Mouse (Mus musculus) kidney, postnatal 0 days (tissue): ENCODE measurements around the gene Gm29427. TPM values are rescaled to one million over a fixed set of nuclear protein-coding genes. Genes with fewer than 3 reads are reported as not detected.

Source experiments
- ATAC-seq: fragments of 200-750 bp; cut with Nextera tagmentation; replicated peaks from 2 replicates; pipeline ENCODE4 v1.8.0; 2017; ENCODE audit warnings: low read depth, moderate number of reproducible peaks, moderate TSS enrichment, moderate library complexity; ENCODE audit not compliant: low FRiP score
- DNase-seq: peaks from one replicate; pipeline ENCODE4 v3.0.0-alpha.2; 2016; ENCODE audit warnings: low spot score
- H3K27ac ChIP-seq: fragments of 300-500 bp; sonication (generic); 2 replicates; pipeline ENCODE4 v1.5.1; 2014; ENCODE audit warnings: mild to moderate bottlenecking
- H3K27me3 ChIP-seq: fragments of 300-500 bp; sonication (generic); 2 replicates; pipeline ENCODE4 v1.6.1; 2014; ENCODE audit warnings: low read length, mixed read lengths; ENCODE audit not compliant: insufficient read depth
- H3K36me3 ChIP-seq: fragments of 300-500 bp; sonication (generic); 2 replicates; pipeline ENCODE4 v1.6.1; 2014; ENCODE audit warnings: low read length, mixed read lengths; ENCODE audit not compliant: insufficient read depth
- H3K4me1 ChIP-seq: fragments of 300-500 bp; sonication (generic); replicated peaks from 2 replicates; pipeline ENCODE4 v1.6.1; 2014; ENCODE audit warnings: antibody characterized with exemption, low read length, mixed read lengths; ENCODE audit not compliant: insufficient read depth
- H3K4me2 ChIP-seq: fragments of 300-500 bp; sonication (generic); 2 replicates; pipeline ENCODE4 v1.6.1; 2014; ENCODE audit warnings: mild to moderate bottlenecking, low read length, moderate library complexity, mixed read lengths
- H3K4me3 ChIP-seq: fragments of 300-500 bp; sonication (generic); replicated peaks from 2 replicates; pipeline ENCODE4 v1.5.1; 2014; ENCODE audit warnings: low read depth, low read length
- H3K9ac ChIP-seq: fragments of 300-500 bp; sonication (generic); 2 replicates; pipeline ENCODE4 v1.6.1; 2014; ENCODE audit warnings: low read depth, low read length
- H3K9me3 ChIP-seq: fragments of 300-500 bp; sonication (generic); replicated peaks from 2 replicates; pipeline ENCODE4 v1.6.1; 2016; ENCODE audit warnings: low read length, inconsistent platforms, mixed read lengths
- CTCF ChIP-seq: IDR thresholded peaks from 2 replicates; pipeline ENCODE4 v1.5.1; 2016; ENCODE audit warnings: antibody characterized with exemption, low read depth, mild to moderate bottlenecking, moderate library complexity
- WGBS: fragments of 180-500 bp; shearing (Covaris S2); extraction: QIAGEN DNeasy Blood & Tissue Kit; methylation state at CpG from one replicate; pipeline ENCODE4 v1.1.7; 2014; 5-methylcytosine and 5-hydroxymethylcytosine counted together
- polyA plus RNA-seq: library from polyadenylated mRNA; unstranded; fragments of >200 nt; fragmentation: Nextera tagmentation; extraction: Ambion mirVana; gene quantifications from 2 replicates; pipeline ENCODE4 v1.2.1, GENCODE M21; 2015

Gm29427 gene
- polyA plus RNA-seq, 1 experiment from 2014 or later: not detected

DNA sequence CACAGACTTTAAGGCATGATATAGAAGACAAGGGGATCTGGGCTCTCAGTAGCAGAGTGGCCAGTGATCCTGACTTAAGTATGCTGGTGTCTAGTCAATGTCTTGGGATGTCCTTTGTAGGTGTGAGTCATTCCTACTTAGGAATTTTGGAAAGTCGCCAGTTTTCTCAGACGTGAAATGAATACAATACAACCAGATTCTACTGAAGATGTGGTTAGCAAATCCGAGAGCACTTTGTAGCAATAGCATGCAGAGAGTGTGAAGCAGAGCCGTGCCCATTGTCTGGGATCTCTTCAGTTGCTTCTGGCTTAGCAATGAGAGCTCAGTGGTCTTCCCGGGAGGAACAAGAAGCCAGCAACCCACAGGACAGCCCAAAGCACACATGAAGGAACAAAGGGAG is 18.9 kb upstream of the Gm29427 start:
- no peak for TF ChIP-seq CTCF
- H3K36me3 ChIP-seq: no peaks in the 10 kb centered on the region
- H3K27me3 ChIP-seq: no peaks in the 10 kb centered on the region
- peak overlapping the region; percentile 28; the same call in 1 of the 2 replicates for H3K4me2 ChIP-seq
- DNase-seq (no peak), ATAC-seq (no peak)
- H3K4me3 ChIP-seq: no peak overlapping the region
- 52% methylated on average over 5 of the region's 5 CpGs for WGBS
- H3K9ac ChIP-seq: no peak overlapping the region
- no peaks in the 10 kb centered on the region for H3K9me3 ChIP-seq
- H3K27ac ChIP-seq: peak overlapping the region; percentile 82
- H3K4me1 ChIP-seq: 0 out of 2 replicates have a peak, but pooled peaks cover 7% of the 10 kb centered on the region

DNA sequence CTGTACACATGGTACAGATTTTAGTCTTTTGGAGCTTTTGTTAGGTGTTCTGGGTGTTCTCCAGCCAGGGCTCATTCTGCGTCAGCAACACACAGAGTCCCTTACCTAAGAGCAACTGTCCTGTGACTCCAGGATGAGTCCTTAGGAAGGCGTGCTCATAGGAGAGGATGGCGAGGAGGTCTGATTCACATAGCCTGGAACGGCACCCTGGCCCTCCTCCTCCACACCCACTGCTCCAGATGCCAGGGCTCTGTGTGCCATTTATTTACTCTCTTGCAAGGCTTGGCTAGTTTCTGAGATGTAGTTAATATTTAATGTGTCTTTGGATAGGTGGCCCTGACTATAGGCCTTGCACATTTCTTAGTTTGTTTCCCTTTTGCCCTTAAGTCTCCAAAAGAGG is 18.1 kb upstream of the Gm29427 start:
- Histone ChIP-seq H3K27ac (peak overlapping the region; percentile 82), H3K4me3 (no peak overlapping the region), H3K27me3 (no peaks in the 10 kb centered on the region), H3K4me1 (0 out of 2 replicates have a peak, but pooled peaks cover 7% of the 10 kb centered on the region), H3K4me2 (peak overlapping the region; percentile 47), H3K9me3 (no peaks in the 10 kb centered on the region), H3K36me3 (no peaks in the 10 kb centered on the region), H3K9ac (peak overlapping the region; percentile 9; the same call in 1 of the 2 replicates)
- TF ChIP-seq CTCF: no peak
- DNase-seq: peak; percentile 65
- ATAC-seq: peak; percentile 68
- 39% methylated on average over 4 of the region's 4 CpGs for WGBS

DNA sequence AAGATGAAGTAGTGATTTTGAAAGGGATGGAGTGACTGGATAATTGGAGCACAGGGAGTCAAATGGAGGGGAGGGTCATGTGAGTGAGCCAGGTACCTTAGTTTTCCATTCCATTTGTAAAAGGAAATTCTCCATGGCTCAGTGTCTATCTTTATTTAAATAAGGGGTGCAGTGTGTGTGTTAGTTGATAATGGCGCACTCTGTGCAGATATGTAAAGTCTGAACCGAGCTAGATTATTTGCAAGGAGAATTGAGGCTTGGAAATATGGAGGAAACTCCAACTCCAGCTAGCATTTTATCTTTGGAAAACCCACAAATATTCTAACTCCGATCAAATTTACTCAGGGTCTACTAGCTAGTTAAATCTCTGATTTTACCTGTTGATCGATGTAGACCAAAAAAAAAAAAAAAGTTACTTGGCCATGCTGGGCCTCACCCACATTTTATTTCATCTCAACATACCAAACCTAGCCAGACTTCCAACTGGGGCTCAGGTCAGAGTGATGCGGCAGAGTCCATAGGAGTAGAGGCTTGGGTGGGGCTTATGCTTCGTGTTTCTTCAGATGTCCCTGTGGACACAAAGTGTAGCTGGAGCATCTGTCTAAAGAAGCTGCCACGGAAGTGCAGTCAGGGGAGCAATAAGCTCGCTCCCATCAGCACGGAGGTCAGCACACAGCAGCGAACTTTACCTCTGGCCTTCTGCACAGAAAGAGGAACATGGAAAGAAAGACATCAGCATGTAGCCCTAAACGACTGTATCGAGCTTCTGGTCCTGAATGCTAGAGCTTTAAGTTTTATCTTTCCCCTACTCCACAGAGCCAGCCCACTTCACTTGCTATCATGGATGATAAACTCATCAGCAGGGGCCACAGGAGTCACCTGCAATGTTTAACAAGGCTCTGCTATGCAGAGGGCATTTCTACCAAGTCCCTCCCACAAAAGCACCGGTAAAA is 17.4 kb upstream of the Gm29427 start:
- Histone ChIP-seq H3K4me2 (peak overlapping the region; percentile 47), H3K27ac (peak overlapping the region; percentile 82), H3K4me3 (peak overlapping the region; percentile 29; the same call in 1 of the 2 replicates), H3K36me3 (no peaks in the 10 kb centered on the region), H3K4me1 (0 out of 2 replicates have a peak, but pooled peaks cover 7% of the 10 kb centered on the region), H3K9ac (no peak overlapping the region), H3K27me3 (no peaks in the 10 kb centered on the region), H3K9me3 (no peaks in the 10 kb centered on the region)
- no peak for DNase-seq
- 69% methylated on average over 13 of the region's 13 CpGs for WGBS
- no peak for TF ChIP-seq CTCF
- no peak for ATAC-seq

DNA sequence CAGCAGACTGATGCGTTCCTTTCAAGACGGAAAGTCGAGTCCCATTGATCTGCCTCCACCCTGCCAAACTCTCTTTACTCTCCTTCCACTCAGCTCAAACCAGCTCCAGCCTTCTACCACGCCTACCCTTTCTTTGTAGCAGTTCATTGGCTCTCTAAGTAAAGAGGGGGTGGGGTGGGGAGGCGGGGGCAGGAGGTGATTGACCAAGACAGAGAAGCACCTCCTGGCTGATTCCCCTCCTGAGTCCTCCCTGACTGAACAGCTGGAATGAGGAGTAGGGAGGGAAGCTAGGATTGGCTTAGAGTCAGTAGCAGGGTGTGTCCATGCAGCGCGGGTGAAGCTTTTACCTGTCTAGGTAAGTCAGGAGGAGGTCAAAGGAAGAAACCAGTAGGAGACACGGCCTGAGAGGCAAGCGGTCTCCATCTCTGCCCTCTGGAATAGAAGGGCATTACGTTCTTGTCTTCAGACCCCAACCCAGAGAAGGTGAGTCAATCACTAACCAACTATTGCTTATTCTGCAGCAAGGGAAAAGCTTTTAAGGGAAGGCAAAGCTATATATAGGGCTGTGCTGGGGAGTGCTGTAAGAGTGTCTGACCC is 16.2 kb upstream of the Gm29427 start, which contains the start of gene AA986860:
Gene AA986860, plus strand, starts transcription at position 236 of the 597 bp plus-strand sequence.
- WGBS: 9% methylated on average over 10 of the region's 10 CpGs
- Histone ChIP-seq H3K4me3 (peak within 1 kb of the TSS; percentile 29), H3K9me3 (no peaks in the 10 kb centered on the region), H3K9ac (no peak within 1 kb of the TSS), H3K4me1 (0 out of 2 replicates have a peak, but pooled peaks cover 7% of the 10 kb centered on the region), H3K4me2 (peak within 1 kb of the TSS; percentile 47), H3K27me3 (no peaks in the 10 kb centered on the region), H3K36me3 (no peaks in the 10 kb centered on the region), H3K27ac (peak within 1 kb of the TSS; percentile 82)
- DNase-seq (peak; percentile 77), ATAC-seq (peak; percentile 94)
- no peak for TF ChIP-seq CTCF

DNA sequence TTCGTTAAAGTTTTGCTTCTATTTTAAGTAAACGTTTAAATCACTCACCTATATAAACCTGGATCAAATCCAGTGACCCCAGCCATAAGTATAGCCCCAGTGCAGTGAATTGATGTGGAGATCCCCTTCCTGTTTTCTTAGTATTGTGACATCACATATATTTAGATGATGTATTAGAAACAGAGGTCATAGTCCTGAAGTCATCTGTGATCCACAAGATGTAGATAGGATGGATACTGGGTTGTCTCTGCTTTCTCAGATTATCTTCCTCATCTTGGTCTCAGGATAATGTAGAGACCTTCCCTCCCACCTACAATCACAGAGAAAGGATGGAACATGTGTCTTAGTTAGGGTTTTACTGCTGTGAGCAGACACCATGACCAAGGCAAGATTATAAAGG is 13.6 kb upstream of the Gm29427 start, which contains the start of gene Pfkfb2:
Gene Pfkfb2, minus strand, starts transcription at position 101 of the 400 bp plus-strand sequence.
- Histone ChIP-seq H3K4me3 (no peak within 1 kb of the TSS), H3K4me2 (no peak within 1 kb of the TSS), H3K36me3 (no peaks in the 10 kb centered on the region), H3K27me3 (no peaks in the 10 kb centered on the region), H3K4me1 (0 out of 2 replicates have a peak, but pooled peaks cover under 1% of the 10 kb centered on the region), H3K9ac (no peak within 1 kb of the TSS), H3K27ac (no peak within 1 kb of the TSS), H3K9me3 (no peaks in the 10 kb centered on the region)
- DNase-seq (no peak), ATAC-seq (no peak)
- WGBS: 68% methylated on average over 2 of the region's 2 CpGs
- TF ChIP-seq CTCF: no peak

DNA sequence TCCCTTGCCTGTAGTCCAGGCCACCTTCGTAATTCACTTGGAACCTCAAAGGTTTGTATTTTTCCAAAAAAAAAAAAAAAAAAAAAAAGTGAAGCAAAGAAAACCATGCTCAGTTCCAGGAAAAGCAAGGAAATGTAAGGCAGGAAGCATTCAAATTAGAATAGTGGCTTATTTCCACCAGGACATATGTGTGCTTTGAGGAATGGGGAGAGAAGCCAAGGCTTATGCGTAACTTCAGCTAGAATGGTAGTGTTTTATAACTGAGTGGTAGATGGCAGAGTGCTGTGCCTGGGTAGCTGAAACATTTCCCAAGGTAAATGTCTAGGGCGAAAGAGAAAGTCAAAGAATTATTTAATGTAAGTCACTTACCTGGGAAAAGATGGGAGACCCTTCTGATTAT is 13.1 kb upstream of the Gm29427 start:
- TF ChIP-seq CTCF: no peak
- Histone ChIP-seq H3K36me3 (no peaks in the 10 kb centered on the region), H3K27me3 (no peaks in the 10 kb centered on the region), H3K9me3 (no peaks in the 10 kb centered on the region), H3K4me2 (no peak overlapping the region), H3K27ac (no peak overlapping the region), H3K4me3 (no peak overlapping the region), H3K9ac (no peak overlapping the region), H3K4me1 (no peaks in the 10 kb centered on the region)
- DNase-seq (no peak), ATAC-seq (no peak)
- WGBS: 88% methylated on average over 3 of the region's 3 CpGs
